Mouse (Mus musculus) T-cell, adult 2 months (primary cell): ENCODE results near the gene Smox.
A peak's percentile ranks its signal among the peaks of the same experiment; 100 is the strongest.

Source experiments
- DNase-seq: peaks from one replicate; pipeline ENCODE4 v3.0.0; 2022; ENCODE audit warnings: low spot score

Gene Smox

GRCm38 (mm10) chr2:131514055-131514621 lies 22.8 kb downstream of the Smox start:
- no peak for DNase-seq

- DNase-seq, result no peak
Observed at GRCm38 (mm10) chr2:131517550-131517949, 26.3 kb downstream of the Smox start.

GRCm38 (mm10) chr2:131518790-131519189 lies 27.5 kb downstream of the Smox start:
- no peak for DNase-seq

- no peak for DNase-seq
Observed at GRCm38 (mm10) chr2:131520743-131521142, 29.4 kb downstream of the Smox start.

- peak; percentile 34 for DNase-seq
Observed at GRCm38 (mm10) chr2:131527061-131527460, 35.8 kb downstream of the Smox start.

GRCm38 (mm10) chr2:131529898-131530622 lies 38.8 kb downstream of the Smox start:
- DNase-seq, result peak; percentile 47

- DNase-seq, result peak; percentile 46
Observed at GRCm38 (mm10) chr2:131530623-131531008, 39.3 kb downstream of the Smox start.

GRCm38 (mm10) chr2:131531271-131531670 lies 40.0 kb downstream of the Smox start:
- no peak for DNase-seq

GRCm38 (mm10) chr2:131535168-131535567 lies 43.9 kb downstream of the Smox start:
- no peak for DNase-seq

GRCm38 (mm10) chr2:131538341-131538740 lies 47.0 kb downstream of the Smox start:
- DNase-seq, result no peak

GRCm38 (mm10) chr2:131539780-131540179 lies 48.5 kb downstream of the Smox start:
- no peak for DNase-seq

- DNase-seq, result no peak
Observed at GRCm38 (mm10) chr2:131541686-131542085, 50.4 kb downstream of the Smox start.

GRCm38 (mm10) chr2:131542531-131542930 lies 51.2 kb downstream of the Smox start:
- DNase-seq, result no peak

- DNase-seq, result peak; percentile 52
Observed at GRCm38 (mm10) chr2:131545386-131546307, 54.4 kb downstream of the Smox start.

- no peak for DNase-seq
Observed at GRCm38 (mm10) chr2:131546308-131546700, 55.0 kb downstream of the Smox start.

GRCm38 (mm10) chr2:131546745-131547408 lies 55.6 kb downstream of the Smox start:
- DNase-seq, result no peak

- no peak for DNase-seq
Observed at GRCm38 (mm10) chr2:131548330-131548729, 57.0 kb downstream of the Smox start.

- no peak for DNase-seq
Observed at GRCm38 (mm10) chr2:131549090-131549489, 57.8 kb downstream of the Smox start.

GRCm38 (mm10) chr2:131550474-131550873 lies 59.2 kb downstream of the Smox start:
- no peak for DNase-seq

GRCm38 (mm10) chr2:131550906-131551305 lies 59.6 kb downstream of the Smox start:
- no peak for DNase-seq

GRCm38 (mm10) chr2:131551701-131552620 lies 60.7 kb downstream of the Smox start:
- DNase-seq, result no peak
